Mouse (Mus musculus) lung, adult 2 months (tissue): Measurements from ENCODE around the gene Cdk7. TPM values are rescaled to one million over a fixed set of nuclear protein-coding genes. Genes with fewer than 3 reads are reported as not detected.
"Not testable (repeated sequence)": the region's sequence is repeated elsewhere in the genome, so short reads cannot be mapped to it uniquely, and the experiment has no call there.

Experiments
- DNase-seq: peaks from one replicate; pipeline ENCODE4 v3.0.0; 2022
- H3K4me1 ChIP-seq: fragments of 200-500 bp; 2 replicates; pipeline ENCODE4 v1.6.1; 2011; ENCODE audit warnings: low read length; ENCODE audit not compliant: control insufficient read depth, insufficient read depth
- H3K4me3 ChIP-seq: fragments of 200-500 bp; replicated peaks from 2 replicates; pipeline ENCODE3; 2011; ENCODE audit warnings: low read depth, mild to moderate bottlenecking, control low read depth, low read length; ENCODE audit errors: extremely low read depth
- CTCF ChIP-seq: fragments of 200-500 bp; IDR thresholded peaks from 2 replicates; pipeline ENCODE4 v1.5.1; 2011; ENCODE audit warnings: mild to moderate bottlenecking, low read length, control low read depth; ENCODE audit not compliant: insufficient read depth
- POLR2A ChIP-seq: fragments of 200-500 bp; IDR thresholded peaks from 2 replicates; pipeline ENCODE4 v1.6.1; 2011; ENCODE audit warnings: low read depth, mild to moderate bottlenecking, control low read depth, low read length, borderline replicate concordance; ENCODE audit errors: extremely low read depth
- WGBS: fragments of 180-500 bp; shearing (Covaris S2); methylation state at CpG from one replicate; pipeline ENCODE4 v1.1.7; 2018; 5-methylcytosine and 5-hydroxymethylcytosine counted together
- polyA plus RNA-seq: library from polyadenylated mRNA; depleted of rRNA; stranded (reverse); fragments of >200 nt; gene quantifications from 2 replicates; pipeline ENCODE4 v1.2.3, GENCODE M21; 2012

The Cdk7 gene
- polyA plus RNA-seq, 1 experiment: 12.8 TPM

- peaks cover 3% of the 10 kb centered on the region; the same call in 1 of the 2 replicates for H3K4me1 ChIP-seq
- DNase-seq: peak; percentile 13
- WGBS: under 1% methylated on average over 30 of the region's 30 CpGs
- H3K4me3 ChIP-seq: peak overlapping the region; percentile 69
- no peak for TF ChIP-seq POLR2A
- no peak for TF ChIP-seq CTCF
Observed at GRCm38 (mm10) chr13:100730153-100730860, 432 bp downstream of the Cdk7 start.

DNA sequence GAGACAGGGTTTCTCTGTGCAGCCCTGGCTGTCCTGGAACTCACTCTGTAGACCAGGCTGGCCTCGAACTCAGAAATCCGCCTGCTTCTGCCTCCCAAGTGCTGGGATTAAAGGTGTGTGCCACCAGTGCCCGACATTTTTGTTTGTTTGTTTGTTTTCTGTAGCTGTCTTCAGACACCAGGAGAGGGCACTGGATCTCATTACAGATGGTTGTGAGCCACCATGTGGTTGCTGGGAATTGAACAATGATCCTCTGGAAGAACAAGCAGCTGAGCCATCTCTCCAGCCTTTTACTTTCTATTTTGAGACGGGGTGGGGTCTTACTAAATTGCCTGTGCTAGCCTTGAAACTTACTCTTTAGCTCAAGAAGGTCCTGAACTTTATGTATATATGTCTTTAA, 2.2 kb downstream of the Cdk7 start:
- H3K4me3 ChIP-seq, H3K4me1 ChIP-seq: not testable (repeated sequence)
- WGBS: 91% methylated on average over 4 of the region's 4 CpGs

DNA sequence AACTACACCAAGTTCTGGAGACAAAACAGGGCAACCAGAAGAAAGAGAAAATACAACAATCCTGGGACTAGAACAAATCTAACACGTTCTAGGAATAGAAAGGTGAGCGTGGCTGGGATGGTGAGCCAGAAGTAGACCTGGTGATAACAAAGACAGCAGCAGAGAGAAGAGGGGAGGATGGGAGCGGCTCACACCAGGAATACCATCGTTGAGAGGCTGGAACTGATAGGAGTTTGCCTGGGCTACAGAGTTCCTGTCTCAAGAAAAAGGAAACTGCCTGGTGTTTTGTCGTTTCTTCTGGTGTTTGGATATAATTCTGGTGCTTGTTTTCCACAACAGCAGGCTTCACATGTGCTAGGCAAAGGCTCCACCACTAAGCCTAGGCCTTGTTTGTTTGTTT, 2.7 kb downstream of the Cdk7 start:
- H3K4me3 ChIP-seq: no peak overlapping the region
- 86% methylated on average over 5 of the region's 5 CpGs for WGBS
- DNase-seq: no peak
- TF ChIP-seq POLR2A (no peak), CTCF (no peak)
- H3K4me1 ChIP-seq: peaks cover 3% of the 10 kb centered on the region; the same call in 1 of the 2 replicates

More for the DNA sequence above, 2.2 kb downstream of the Cdk7 start:
- not testable (repeated sequence) for DNase-seq

DNA sequence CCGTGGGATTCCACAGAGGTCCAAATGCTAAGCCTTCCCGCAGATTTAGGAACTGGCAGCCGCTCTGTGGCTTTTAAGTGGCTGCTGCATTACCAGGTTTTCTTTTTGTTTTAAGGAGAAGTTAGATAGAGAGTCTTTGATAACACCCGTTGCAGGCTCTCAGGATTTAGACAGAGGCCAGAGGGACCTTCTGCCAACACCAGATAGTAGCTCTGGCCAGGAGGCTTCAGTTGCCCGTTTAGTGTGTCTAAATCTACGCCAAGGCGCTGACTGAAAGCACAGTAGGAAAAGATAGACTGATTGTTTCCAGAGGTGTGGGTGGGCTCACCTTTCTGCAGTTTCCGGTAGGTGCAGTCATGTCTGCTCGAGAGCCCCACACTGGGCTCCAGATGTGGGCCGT, 5.5 kb downstream of the Cdk7 start:
- H3K4me1 ChIP-seq: peaks cover 3% of the 10 kb centered on the region; the same call in 1 of the 2 replicates
- no peak overlapping the region for H3K4me3 ChIP-seq
- DNase-seq: no peak
- TF ChIP-seq CTCF (no peak), POLR2A (no peak)
- 83% methylated on average over 10 of the region's 10 CpGs for WGBS

DNA sequence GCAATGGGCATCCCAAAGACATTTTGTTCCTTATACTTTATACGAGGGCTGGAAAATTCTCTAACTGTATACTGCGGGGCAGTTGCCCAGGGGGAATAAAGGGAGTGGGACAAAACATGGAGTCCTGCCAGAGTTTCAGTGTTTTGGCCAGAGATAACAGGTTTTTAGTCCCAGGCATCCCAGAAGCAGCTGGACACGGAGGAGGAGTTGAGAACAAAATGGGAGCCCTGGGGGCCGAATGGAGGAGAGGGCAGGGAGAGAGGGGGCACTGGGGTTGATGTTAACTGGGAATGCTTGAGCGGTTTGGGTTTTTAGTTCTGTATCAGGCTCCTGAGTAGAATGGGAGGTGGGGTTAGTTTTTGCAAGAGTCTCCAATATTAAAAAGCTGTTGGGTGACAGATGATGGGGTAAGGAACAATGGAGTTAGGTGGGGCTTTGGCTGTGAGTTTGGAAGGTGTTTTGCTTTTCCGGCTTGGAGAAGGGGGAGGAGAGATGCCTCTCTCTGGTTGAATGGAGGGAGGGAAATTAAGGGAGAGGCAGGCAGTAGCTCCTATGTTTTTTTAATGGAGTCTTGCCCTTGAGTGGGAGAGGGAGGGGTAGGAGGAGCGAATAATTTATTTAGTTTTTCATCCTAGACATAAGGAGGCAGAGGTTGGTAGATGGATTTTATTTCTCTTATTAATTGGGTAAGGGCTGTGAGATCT, 6.5 kb downstream of the Cdk7 start:
- no peak for TF ChIP-seq POLR2A
- no peak for TF ChIP-seq CTCF
- WGBS: 58% methylated on average over 7 of the region's 7 CpGs
- H3K4me3 ChIP-seq: no peak overlapping the region
- H3K4me1 ChIP-seq: no peaks in the 10 kb centered on the region
- DNase-seq: no peak

- no peak for DNase-seq
- Histone ChIP-seq H3K4me3 (no peak overlapping the region), H3K4me1 (no peaks in the 10 kb centered on the region)
- 89% methylated on average over 5 of the region's 5 CpGs for WGBS
- no peak for TF ChIP-seq CTCF
- no peak for TF ChIP-seq POLR2A
Observed at GRCm38 (mm10) chr13:100721656-100722055, 9.1 kb downstream of the Cdk7 start.

DNA sequence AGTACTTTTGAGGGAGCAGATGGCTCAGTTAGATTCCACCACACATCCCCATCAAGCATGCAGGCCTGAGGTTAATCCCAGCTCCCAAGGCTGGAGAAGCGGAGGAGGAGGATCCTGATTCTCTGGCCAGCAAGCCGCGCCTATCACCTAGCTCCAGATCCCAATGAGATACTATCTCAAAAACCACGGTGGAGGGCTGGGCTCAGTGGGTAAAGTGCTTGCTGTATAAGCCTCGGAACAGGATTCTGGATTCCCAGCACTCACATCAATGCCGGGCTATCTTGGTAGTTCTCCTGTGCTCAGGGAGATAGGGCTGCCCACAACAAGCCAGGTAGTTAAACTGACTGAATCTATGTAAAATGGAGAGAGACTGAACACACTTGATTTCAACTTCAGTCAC, 15.3 kb downstream of the Cdk7 start:
- TF ChIP-seq POLR2A (no peak), CTCF (no peak)
- 87% methylated on average over 6 of the region's 6 CpGs for WGBS
- H3K4me3 ChIP-seq: no peak overlapping the region
- H3K4me1 ChIP-seq: no peaks in the 10 kb centered on the region
- DNase-seq: no peak

- H3K4me3 ChIP-seq: no peak overlapping the region
- no peaks in the 10 kb centered on the region for H3K4me1 ChIP-seq
- DNase-seq: no peak
- TF ChIP-seq POLR2A: no peak
- TF ChIP-seq CTCF: no peak
- WGBS: 97% methylated on average over 7 of the region's 7 CpGs
Observed at GRCm38 (mm10) chr13:100706206-100706605, 24.5 kb downstream of the Cdk7 start.

DNA sequence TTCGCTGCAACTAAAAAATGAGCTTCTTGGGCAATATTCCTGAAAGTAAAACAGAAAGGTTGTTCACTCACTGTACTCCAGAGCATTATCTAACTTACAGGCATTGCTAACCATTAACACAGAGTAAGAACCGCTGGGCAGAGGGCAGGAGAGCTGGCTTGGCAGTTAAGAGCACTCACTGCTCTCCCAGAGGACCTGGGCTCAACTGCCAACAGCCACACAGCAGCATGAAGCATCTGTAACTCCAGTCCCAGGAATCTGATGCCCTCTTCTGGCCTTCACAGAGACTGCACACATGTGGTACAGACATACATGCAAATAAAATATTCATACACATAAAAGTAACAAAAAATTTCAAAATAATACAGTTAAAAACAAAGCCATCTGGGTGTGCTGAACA, 27.3 kb downstream of the Cdk7 start:
- Histone ChIP-seq H3K4me3 (no peak overlapping the region), H3K4me1 (no peaks in the 10 kb centered on the region)
- WGBS: 87% methylated on average over 2 of the region's 2 CpGs
- DNase-seq: no peak
- TF ChIP-seq CTCF (no peak), POLR2A (no peak)

- Histone ChIP-seq H3K4me1 (no peaks in the 10 kb centered on the region), H3K4me3 (no peak overlapping the region)
- no peak for TF ChIP-seq CTCF
- no peak for TF ChIP-seq POLR2A
- DNase-seq: no peak
- 92% methylated on average over 10 of the region's 10 CpGs for WGBS
Observed at GRCm38 (mm10) chr13:100698866-100699265, 31.9 kb downstream of the Cdk7 start.

DNA sequence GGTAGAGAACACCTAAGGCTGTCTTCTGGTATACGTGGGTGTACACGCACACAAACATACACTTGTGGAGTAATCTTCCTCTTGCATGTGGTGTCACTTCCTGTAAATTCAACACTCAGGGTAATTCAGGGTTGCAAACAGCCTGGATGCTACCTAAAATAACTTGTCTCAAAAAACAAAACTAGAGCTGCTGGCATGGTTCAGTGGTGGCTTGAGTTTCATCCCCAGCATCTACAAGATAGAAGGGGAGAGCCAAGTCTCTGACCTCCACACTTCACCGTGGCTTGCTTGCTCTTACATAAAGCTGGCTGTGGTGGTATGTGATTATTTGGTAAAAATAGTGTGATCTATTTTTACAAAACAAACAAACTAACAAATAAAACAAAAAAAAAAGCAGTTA, 33.2 kb downstream of the Cdk7 start:
- no peak overlapping the region for H3K4me3 ChIP-seq
- 72% methylated on average over 3 of the region's 3 CpGs for WGBS
- H3K4me1 ChIP-seq: no peaks in the 10 kb centered on the region
- DNase-seq: no peak
- TF ChIP-seq CTCF: no peak
- TF ChIP-seq POLR2A: no peak
